Mouse (Mus musculus) brown adipose tissue, adult 24 weeks (tissue): Measurements from ENCODE around the gene Olfr47. TPM values are rescaled to one million over a fixed set of nuclear protein-coding genes. Genes with fewer than 3 reads are reported as not detected.

ENCODE experiments used
- H3K27ac ChIP-seq: fragments of 200-500 bp; replicated peaks from 2 replicates; pipeline ENCODE4 v1.5.1; 2012; ENCODE audit warnings: low read depth, mild to moderate bottlenecking, low read length
- H3K4me1 ChIP-seq: fragments of 200-500 bp; 2 replicates; pipeline ENCODE4 v1.6.1; 2012; ENCODE audit warnings: low read length, mixed read lengths; ENCODE audit not compliant: control insufficient read depth, insufficient read depth, insufficient read length
- H3K4me3 ChIP-seq: fragments of 200-500 bp; 2 replicates; pipeline ENCODE4 v1.5.1; 2012; ENCODE audit warnings: low read depth, mild to moderate bottlenecking, low read length, moderate library complexity; ENCODE audit not compliant: insufficient read depth
- polyA plus RNA-seq: library from polyadenylated mRNA; stranded (reverse); fragments of >200 nt; gene quantifications from 2 replicates; pipeline ENCODE4 v1.2.4, GENCODE M21; 2012; ENCODE audit not compliant: missing spikeins, insufficient read depth, insufficient read length

Gene Olfr47
- polyA plus RNA-seq, 1 experiment = not detected

DNA sequence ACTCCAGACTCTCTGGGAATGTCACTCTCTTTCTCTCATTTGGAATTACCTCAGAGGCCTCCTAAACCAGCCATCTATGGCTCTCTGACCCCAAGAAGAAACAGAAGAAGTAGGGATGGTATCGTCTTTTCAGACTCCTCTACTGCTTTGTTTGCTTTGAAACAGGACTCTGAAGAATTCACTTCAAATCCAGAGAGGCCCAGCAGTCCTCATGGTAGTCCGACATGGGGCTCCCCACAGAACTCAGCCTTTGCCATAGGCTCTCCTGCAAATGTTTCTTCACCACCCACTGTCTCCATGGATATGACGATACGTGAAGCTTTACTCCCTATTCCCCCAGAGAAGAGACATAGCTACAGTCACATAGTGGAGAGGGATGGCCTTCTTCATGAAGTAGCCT is 42.8 kb downstream of the Olfr47 start:
- Histone ChIP-seq H3K4me1 (peaks cover 12% of the 10 kb centered on the region), H3K4me3 (no peak overlapping the region), H3K27ac (no peak overlapping the region)

DNA sequence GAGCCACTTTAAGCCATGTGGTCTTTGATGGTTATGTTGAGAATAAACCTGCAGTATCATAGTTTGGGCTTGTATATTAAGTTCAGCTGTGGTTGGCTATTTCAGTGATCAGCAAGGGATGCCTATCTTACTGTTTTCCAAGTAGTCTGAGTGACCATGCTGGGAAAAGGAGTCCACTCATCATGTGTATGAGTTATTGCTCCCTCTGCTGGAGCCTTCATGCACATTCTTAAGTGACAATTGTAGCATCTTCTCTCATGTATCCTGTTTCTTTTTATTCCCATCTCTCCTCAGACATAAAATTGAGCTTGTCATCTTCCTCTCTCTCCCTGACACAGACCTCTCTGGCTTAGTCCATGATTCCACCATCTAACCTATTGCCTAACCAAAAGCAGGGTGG is 46.9 kb downstream of the Olfr47 start:
- Histone ChIP-seq H3K4me1 (peaks cover 1% of the 10 kb centered on the region; the same call in 1 of the 2 replicates), H3K27ac (no peak overlapping the region), H3K4me3 (no peak overlapping the region)

DNA sequence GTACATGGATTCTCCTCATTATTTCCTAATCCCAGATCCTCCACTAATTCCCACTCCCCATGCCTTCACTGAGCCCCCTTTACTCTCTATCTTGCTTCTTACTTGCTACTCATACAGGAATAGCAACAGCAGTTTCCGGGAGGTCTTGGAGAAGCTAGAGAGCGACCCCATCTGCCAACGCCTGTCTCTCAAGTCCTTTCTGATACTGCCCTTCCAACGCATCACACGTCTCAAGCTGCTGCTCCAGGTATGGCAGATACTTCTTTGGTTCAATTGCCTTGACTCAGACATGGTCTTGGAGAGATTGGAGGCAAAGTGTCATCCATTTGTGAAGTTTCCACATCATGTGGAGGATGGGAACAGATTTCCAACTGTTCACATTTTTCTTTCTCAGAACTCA is 49.2 kb downstream of the Olfr47 start:
- no peak overlapping the region for H3K4me3 ChIP-seq
- no peak overlapping the region for H3K27ac ChIP-seq
- no peaks in the 10 kb centered on the region for H3K4me1 ChIP-seq

Other genes with a start within 250 kb of the Olfr47 start
- gene Olfr441, start 125.2 kb upstream of the Olfr47 start, polyA plus RNA-seq = not detected in 2 replicates
- not detected in 2 replicates for gene Olfr237-ps1, start 85.0 kb upstream of the Olfr47 start, polyA plus RNA-seq
- not detected in 2 replicates for gene Olfr437, start 68.2 kb upstream of the Olfr47 start, polyA plus RNA-seq
- not detected in 2 replicates for gene Olfr13, start 59.4 kb upstream of the Olfr47 start, polyA plus RNA-seq
- not detected in 2 replicates for gene Olfr435, start 34.4 kb upstream of the Olfr47 start, polyA plus RNA-seq
- not detected in 2 replicates for gene Olfr434, start 18.5 kb upstream of the Olfr47 start, polyA plus RNA-seq
- 1.1 and 1.4 TPM in 2 replicates for gene Arhgef5, start 34.1 kb downstream of the Olfr47 start, polyA plus RNA-seq
- gene Nobox, start 78.0 kb downstream of the Olfr47 start, polyA plus RNA-seq = not detected in 2 replicates